Mouse (Mus musculus) left cerebral cortex, postnatal 10 days (tissue): Measurements from ENCODE around the gene Acsf2. TPM values are rescaled to one million over a fixed set of nuclear protein-coding genes. Genes with fewer than 3 reads are reported as not detected.

Source experiments
- DNase-seq, 2 experiments: peaks; one replicate each; pipeline ENCODE4 v3.0.0; 2021 to 2022; ENCODE audit warnings: low spot score in 2 of 2, mixed read lengths in 1 of 2; ENCODE audit errors: extremely low spot score in 1 of 2
- intact Hi-C: fragments of 180-260 bp; cut with DNase I; formaldehyde crosslinking; loops from one replicate; pipeline ENCODE4 v1.15.1; 2025
- total RNA-seq, 2 experiments: library from RNA; stranded (reverse); gene quantifications; 2 replicates each; pipeline ENCODE4 v1.2.3; 2021

Gene Acsf2
- total RNA-seq, 2 experiments from 2014 or later, result 13.8 to 16.3 TPM

GRCm38 (mm10) chr11:94558226-94558625 lies 43.4 kb downstream of the Acsf2 start:
- intact Hi-C loops, result no loop called here

GRCm38 (mm10) chr11:94550442-94550744 lies 51.3 kb downstream of the Acsf2 start:
- intact Hi-C loops, result no loop called here
- DNase-seq, result no peak

More at GRCm38 (mm10) chr11:94558226-94558625, 43.4 kb downstream of the Acsf2 start:
- DNase-seq, result peak; percentile 20 to 62

GRCm38 (mm10) chr11:94549691-94550441 lies 51.8 kb downstream of the Acsf2 start:
- no peak for DNase-seq
- intact Hi-C loops, result loop anchor here (5.0 to 10.0 kb wide), 2 partner anchors 125 to 218 kb away; no protein-coding TSS in a partner anchor

- peak; percentile 94 to 96 for DNase-seq
- intact Hi-C loops, result loop anchor here (5.0 to 10.0 kb wide), 2 partner anchors 124 to 217 kb away; no protein-coding TSS in a partner anchor
Measured at GRCm38 (mm10) chr11:94548888-94549690, 52.6 kb downstream of the Acsf2 start, which contains the start of gene Rsad1. Gene Rsad1 (minus strand): TSS chr11:94549255.

- peak in 1 of 2 experiments; percentile 83 for DNase-seq
- intact Hi-C loops, result loop anchor here (5.0 to 10.0 kb wide), 2 partner anchors 123 to 216 kb away; no protein-coding TSS in a partner anchor
Measured at GRCm38 (mm10) chr11:94548041-94548784, 53.5 kb downstream of the Acsf2 start.

GRCm38 (mm10) chr11:94547271-94547670 lies 54.4 kb downstream of the Acsf2 start:
- DNase-seq, result no peak
- intact Hi-C loops, result loop anchor here (5.0 to 10.0 kb wide), 2 partner anchors 122 to 215 kb away; no protein-coding TSS in a partner anchor

- no peak for DNase-seq
- intact Hi-C loops, result loop anchor here (5.0 to 10.0 kb wide), 2 partner anchors 122 to 214 kb away; no protein-coding TSS in a partner anchor
Measured at GRCm38 (mm10) chr11:94546381-94546780, 55.3 kb downstream of the Acsf2 start.

GRCm38 (mm10) chr11:94544422-94544821 lies 57.2 kb downstream of the Acsf2 start:
- DNase-seq, result peak in 1 of 2 experiments; percentile 50
- intact Hi-C loops, result loop anchor here (5.0 to 10.0 kb wide), 2 partner anchors 52 to 120 kb away; no protein-coding TSS in a partner anchor

GRCm38 (mm10) chr11:94543932-94544331 lies 57.7 kb downstream of the Acsf2 start:
- DNase-seq, result peak; percentile 92 to 94
- intact Hi-C loops, result loop anchor here (5.0 to 10.0 kb wide), 2 partner anchors 52 to 119 kb away; no protein-coding TSS in a partner anchor

- DNase-seq, result no peak
- intact Hi-C loops, result loop anchor here (5.0 to 10.0 kb wide), 2 partner anchors 51 to 119 kb away; no protein-coding TSS in a partner anchor
Measured at GRCm38 (mm10) chr11:94543344-94543743, 58.3 kb downstream of the Acsf2 start.

- DNase-seq, result no peak
- intact Hi-C loops, result loop anchor here (5.0 to 10.0 kb wide), 2 partner anchors 50 to 118 kb away; no protein-coding TSS in a partner anchor
Measured at GRCm38 (mm10) chr11:94542400-94542799, 59.3 kb downstream of the Acsf2 start.

GRCm38 (mm10) chr11:94539761-94540160 lies 61.9 kb downstream of the Acsf2 start:
- intact Hi-C loops, result loop anchor here (5.0 to 10.0 kb wide), 2 partner anchors 47 to 115 kb away; no protein-coding TSS in a partner anchor

GRCm38 (mm10) chr11:94538733-94539292 lies 62.9 kb downstream of the Acsf2 start:
- no peak for DNase-seq

More at GRCm38 (mm10) chr11:94539761-94540160, 61.9 kb downstream of the Acsf2 start:
- no peak for DNase-seq

GRCm38 (mm10) chr11:94533171-94533570 lies 68.5 kb downstream of the Acsf2 start:
- intact Hi-C loops, result no loop called here
- DNase-seq, result no peak

More at GRCm38 (mm10) chr11:94538733-94539292, 62.9 kb downstream of the Acsf2 start:
- intact Hi-C loops, result no loop called here

GRCm38 (mm10) chr11:94528879-94529278 lies 72.8 kb downstream of the Acsf2 start:
- intact Hi-C loops, result no loop called here
- no peak for DNase-seq

- intact Hi-C loops, result no loop called here
- no peak for DNase-seq
Measured at GRCm38 (mm10) chr11:94526171-94526879, 75.3 kb downstream of the Acsf2 start.

GRCm38 (mm10) chr11:94521219-94521843 lies 80.3 kb downstream of the Acsf2 start, which contains the start of gene Mycbpap:
Gene Mycbpap (minus strand): TSS chr11:94521742.
- peak in 1 of 2 experiments; percentile 58 for DNase-seq
- intact Hi-C loops, result no loop called here
